Mouse (Mus musculus): ENCODE measurements around the gene Mt2. TPM values are rescaled to one million over a fixed set of nuclear protein-coding genes. Genes with fewer than 3 reads are reported as not detected.
A peak's percentile ranks its signal among the peaks of the same experiment; 100 is the strongest.
"Not testable (repeated sequence)": the region's sequence is repeated elsewhere in the genome, so short reads cannot be mapped to it uniquely, and the experiment has no call there.

Mt2 gene
- 368 and 523 TPM in 2 replicates for polyA plus RNA-seq (2012; ENCODE audit: insufficient read depth, low replicate concordance)

- H3K36me3 ChIP-seq (replicated peaks; ENCODE audit: low read length), result no peaks in the 10 kb centered on the region
- H3K27me3 ChIP-seq (replicated peaks), result peaks cover 11% of the 10 kb centered on the region
- H3K4me3 ChIP-seq (replicated peaks), result peak within 1 kb of the TSS; percentile 94
- H3K4me1 ChIP-seq, result peaks cover 86% of the 10 kb centered on the region
- no peaks in the 10 kb centered on the region for H3K9me3 ChIP-seq
- no peak for TF ChIP-seq FLI1 (IDR thresholded peaks at IDR 0.05; ENCODE audit: low read length)
- TF ChIP-seq GATA1 (IDR thresholded peaks at IDR 0.05; ENCODE audit: borderline replicate concordance, low read length), result no peak
These were observed at the start of gene Mt2 for GRCm38 (mm10) chr8:94172075-94172808. Gene Mt2, plus strand, starts transcription at chr8:94172664.

GRCm38 (mm10) chr8:94122711-94123468, 49.6 kb upstream of the Mt2 start:
- H3K27me3 ChIP-seq (replicated peaks), result peaks cover 32% of the 10 kb centered on the region
- no peaks in the 10 kb centered on the region for H3K9me3 ChIP-seq
- TF ChIP-seq GATA1 (IDR thresholded peaks at IDR 0.05; ENCODE audit: borderline replicate concordance, low read length) (no peak), FLI1 (IDR thresholded peaks at IDR 0.05; ENCODE audit: low read length) (no peak)
- peaks cover 38% of the 10 kb centered on the region for H3K4me1 ChIP-seq
- no peaks in the 10 kb centered on the region for H3K36me3 ChIP-seq (replicated peaks; ENCODE audit: low read length)
- no peak overlapping the region for H3K4me3 ChIP-seq (replicated peaks)

- Histone ChIP-seq H3K4me3 (replicated peaks) (no peak overlapping the region), H3K36me3 (replicated peaks; ENCODE audit: low read length) (no peaks in the 10 kb centered on the region), H3K27me3 (replicated peaks) (peaks cover 53% of the 10 kb centered on the region), H3K4me1 (0 out of 2 replicates have a peak, but pooled peaks cover 7% of the 10 kb centered on the region), H3K9me3 (no peaks in the 10 kb centered on the region)
- TF ChIP-seq GATA1 (IDR thresholded peaks at IDR 0.05; ENCODE audit: borderline replicate concordance, low read length) (no peak), FLI1 (IDR thresholded peaks at IDR 0.05; ENCODE audit: low read length) (no peak)
These were observed 44.8 kb upstream of the Mt2 start for GRCm38 (mm10) chr8:94127711-94128110.

GRCm38 (mm10) chr8:94129133-94129789, 43.2 kb upstream of the Mt2 start:
- H3K4me3 ChIP-seq (replicated peaks), result no peak overlapping the region
- peaks cover 5% of the 10 kb centered on the region for H3K4me1 ChIP-seq
- TF ChIP-seq GATA1 (IDR thresholded peaks at IDR 0.05; ENCODE audit: borderline replicate concordance, low read length), result no peak
- no peak for TF ChIP-seq FLI1 (IDR thresholded peaks at IDR 0.05; ENCODE audit: low read length)

GRCm38 (mm10) chr8:94130126-94130525, 42.3 kb upstream of the Mt2 start:
- peaks cover 5% of the 10 kb centered on the region for H3K4me1 ChIP-seq
- peaks cover 4% of the 10 kb centered on the region for H3K9me3 ChIP-seq
- H3K36me3 ChIP-seq (replicated peaks; ENCODE audit: low read length), result no peaks in the 10 kb centered on the region
- no peak for TF ChIP-seq FLI1 (IDR thresholded peaks at IDR 0.05; ENCODE audit: low read length)
- no peak for TF ChIP-seq GATA1 (IDR thresholded peaks at IDR 0.05; ENCODE audit: borderline replicate concordance, low read length)
- no peak overlapping the region for H3K4me3 ChIP-seq (replicated peaks)
- peaks cover 38% of the 10 kb centered on the region for H3K27me3 ChIP-seq (replicated peaks)

More at GRCm38 (mm10) chr8:94129133-94129789, 43.2 kb upstream of the Mt2 start:
- Histone ChIP-seq H3K9me3 (peaks cover 4% of the 10 kb centered on the region), H3K27me3 (replicated peaks) (peaks cover 44% of the 10 kb centered on the region), H3K36me3 (replicated peaks; ENCODE audit: low read length) (no peaks in the 10 kb centered on the region)

- Histone ChIP-seq H3K36me3 (replicated peaks; ENCODE audit: low read length) (no peaks in the 10 kb centered on the region), H3K4me1 (peaks cover 12% of the 10 kb centered on the region), H3K27me3 (replicated peaks) (peaks cover 51% of the 10 kb centered on the region), H3K9me3 (peaks cover 4% of the 10 kb centered on the region), H3K4me3 (replicated peaks) (no peak overlapping the region)
- no peak for TF ChIP-seq GATA1 (IDR thresholded peaks at IDR 0.05; ENCODE audit: borderline replicate concordance, low read length)
These were observed 40.4 kb upstream of the Mt2 start for GRCm38 (mm10) chr8:94132096-94132495.

GRCm38 (mm10) chr8:94134601-94135000, 37.9 kb upstream of the Mt2 start:
- Histone ChIP-seq H3K4me1 (peaks cover 23% of the 10 kb centered on the region), H3K27me3 (replicated peaks) (peaks cover 60% of the 10 kb centered on the region)
- H3K4me3 ChIP-seq (replicated peaks); H3K9me3 ChIP-seq; H3K36me3 ChIP-seq (replicated peaks; ENCODE audit: low read length): not testable (repeated sequence)

GRCm38 (mm10) chr8:94135556-94135955, 36.9 kb upstream of the Mt2 start:
- Histone ChIP-seq H3K4me1 (peaks cover 23% of the 10 kb centered on the region), H3K27me3 (replicated peaks) (peaks cover 62% of the 10 kb centered on the region), H3K36me3 (replicated peaks; ENCODE audit: low read length) (no peaks in the 10 kb centered on the region), H3K9me3 (peaks cover 4% of the 10 kb centered on the region), H3K4me3 (replicated peaks) (no peak overlapping the region)
- TF ChIP-seq GATA1 (IDR thresholded peaks at IDR 0.05; ENCODE audit: borderline replicate concordance, low read length) (no peak), FLI1 (IDR thresholded peaks at IDR 0.05; ENCODE audit: low read length) (no peak)

- peaks cover 23% of the 10 kb centered on the region for H3K4me1 ChIP-seq
- no peaks in the 10 kb centered on the region for H3K36me3 ChIP-seq (replicated peaks; ENCODE audit: low read length)
- H3K9me3 ChIP-seq, result peaks cover 4% of the 10 kb centered on the region
- TF ChIP-seq FLI1 (IDR thresholded peaks at IDR 0.05; ENCODE audit: low read length), result no peak
- TF ChIP-seq GATA1 (IDR thresholded peaks at IDR 0.05; ENCODE audit: borderline replicate concordance, low read length), result no peak
- H3K27me3 ChIP-seq (replicated peaks), result peaks cover 59% of the 10 kb centered on the region
- no peak overlapping the region for H3K4me3 ChIP-seq (replicated peaks)
These were observed 36.3 kb upstream of the Mt2 start for GRCm38 (mm10) chr8:94136192-94136591.

- H3K27me3 ChIP-seq (replicated peaks), result peaks cover 58% of the 10 kb centered on the region
- no peaks in the 10 kb centered on the region for H3K36me3 ChIP-seq (replicated peaks; ENCODE audit: low read length)
- H3K4me3 ChIP-seq (replicated peaks), result no peak within 1 kb of the TSS
- peaks cover 23% of the 10 kb centered on the region for H3K4me1 ChIP-seq
- peaks cover 9% of the 10 kb centered on the region for H3K9me3 ChIP-seq
- TF ChIP-seq GATA1 (IDR thresholded peaks at IDR 0.05; ENCODE audit: borderline replicate concordance, low read length) (no peak), FLI1 (IDR thresholded peaks at IDR 0.05; ENCODE audit: low read length) (no peak)
These were observed 35.5 kb upstream of the Mt2 start, which contains the start of gene Mt4 for GRCm38 (mm10) chr8:94136933-94137332. Gene Mt4, plus strand, starts transcription at chr8:94137197.

Measured in megakaryocyte, embryonic 14.5 days (primary cell).